Mouse (Mus musculus): ENCODE data around the gene Fam20a.

GRCm38 (mm10) chr11:109692737-109693136, 29.3 kb downstream of the Fam20a start:
- TF ChIP-seq CTCF (IDR thresholded peaks at IDR 0.05) (no peak), EP300 (IDR thresholded peaks at IDR 0.05) (no peak)
